Mouse (Mus musculus): ENCODE measurements around the gene Fut2. TPM values are rescaled to one million over a fixed set of nuclear protein-coding genes. Genes with fewer than 3 reads are reported as not detected.

Gene Fut2
- total RNA-seq, 1 experiment from 2014 or later: not detected

GRCm38 (mm10) chr7:45638623-45639401, 27.4 kb downstream of the Fut2 start:
- peak; percentile 92 for DNase-seq

- no peak for DNase-seq
Observed at GRCm38 (mm10) chr7:45637710-45638109, 28.5 kb downstream of the Fut2 start.

- peak; percentile 69 for DNase-seq
Observed at GRCm38 (mm10) chr7:45635711-45636688, 30.2 kb downstream of the Fut2 start.

GRCm38 (mm10) chr7:45634946-45635681, 31.1 kb downstream of the Fut2 start:
- no peak for DNase-seq

- DNase-seq: no peak
Observed at GRCm38 (mm10) chr7:45632499-45632898, 33.7 kb downstream of the Fut2 start.

- no peak for DNase-seq
Observed at GRCm38 (mm10) chr7:45630064-45630907, 35.9 kb downstream of the Fut2 start.

GRCm38 (mm10) chr7:45628364-45629294, 37.6 kb downstream of the Fut2 start:
- peak; percentile 96 for DNase-seq

- DNase-seq: no peak
Observed at GRCm38 (mm10) chr7:45627261-45627660, 38.9 kb downstream of the Fut2 start, which contains the start of gene Rasip1. Gene Rasip1, plus strand, starts transcription at chr7:45627488.

- DNase-seq: no peak
Observed at GRCm38 (mm10) chr7:45626571-45627076, 39.6 kb downstream of the Fut2 start.

GRCm38 (mm10) chr7:45625481-45625880, 40.7 kb downstream of the Fut2 start:
- DNase-seq: no peak

- no peak for DNase-seq
Observed at GRCm38 (mm10) chr7:45624718-45625117, 41.5 kb downstream of the Fut2 start.

GRCm38 (mm10) chr7:45623507-45623906, 42.7 kb downstream of the Fut2 start:
- no peak for DNase-seq

GRCm38 (mm10) chr7:45621443-45621842, 44.8 kb downstream of the Fut2 start, which contains the start of gene Izumo1:
Gene Izumo1, plus strand, starts transcription at chr7:45621811.
- no peak for DNase-seq

- no peak for DNase-seq
Observed at GRCm38 (mm10) chr7:45619592-45619991, 46.6 kb downstream of the Fut2 start.

GRCm38 (mm10) chr7:45618316-45618715, 47.9 kb downstream of the Fut2 start:
- DNase-seq: no peak

GRCm38 (mm10) chr7:45617042-45617695, 49.0 kb downstream of the Fut2 start, which contains the start of gene Fut1:
Gene Fut1, plus strand, starts transcription at chr7:45617289.
- no peak for DNase-seq

- no peak for DNase-seq
Observed at GRCm38 (mm10) chr7:45616277-45616676, 49.9 kb downstream of the Fut2 start.

- DNase-seq: no peak
Observed at GRCm38 (mm10) chr7:45609511-45609910, 56.7 kb downstream of the Fut2 start.

GRCm38 (mm10) chr7:45605704-45606289, 60.4 kb downstream of the Fut2 start:
- DNase-seq: no peak
